Mouse (Mus musculus): ENCODE results near the gene Shb.

Shb gene

DNA sequence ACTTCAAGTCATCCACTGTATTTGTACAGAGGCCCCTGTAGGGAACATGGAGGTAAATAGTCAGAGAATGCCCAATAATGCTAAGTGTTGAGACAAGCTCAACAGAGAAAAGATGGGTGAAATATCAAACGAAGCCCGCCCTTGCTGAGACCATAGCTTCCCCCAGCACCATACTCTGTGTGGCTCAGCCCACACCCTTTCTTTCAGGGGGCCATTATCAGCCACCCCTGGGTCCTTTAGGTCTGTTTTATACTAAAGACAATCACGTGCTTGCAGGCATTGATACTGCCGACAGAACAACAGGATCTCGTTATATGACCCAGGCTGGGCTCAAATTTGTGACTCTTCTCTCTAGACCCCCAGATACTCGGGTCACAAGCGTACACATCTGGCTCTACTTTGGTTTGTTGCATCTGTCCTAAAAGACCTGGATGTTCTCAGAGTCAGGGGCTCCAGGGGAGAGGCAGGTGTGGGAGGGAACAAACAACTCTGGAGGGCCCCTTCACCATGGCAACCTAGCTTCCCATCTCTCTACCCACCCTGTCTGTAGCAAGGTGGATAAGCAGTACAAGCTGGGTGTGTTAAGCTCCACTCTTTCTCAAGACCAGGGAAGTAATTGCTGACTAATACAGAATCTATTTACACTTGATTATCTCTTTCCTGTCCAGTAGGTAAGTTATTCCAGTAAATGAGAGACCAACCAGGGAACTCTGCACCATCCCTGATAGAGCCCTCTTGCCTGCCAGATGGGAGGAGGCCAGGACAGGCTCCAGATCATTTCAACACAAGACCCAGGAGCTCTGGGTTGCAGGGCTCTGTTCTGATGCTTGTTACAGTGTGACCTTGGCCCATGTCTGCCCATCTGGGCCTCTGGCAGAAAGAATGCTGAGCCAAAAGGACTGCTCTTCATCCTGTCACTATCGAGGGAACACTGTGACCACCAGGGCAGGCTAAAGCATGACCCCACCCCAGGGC, 48.7 kb downstream of the Shb start:
- no peak for DNase-seq (ENCODE audit: extremely low spot score)

DNA sequence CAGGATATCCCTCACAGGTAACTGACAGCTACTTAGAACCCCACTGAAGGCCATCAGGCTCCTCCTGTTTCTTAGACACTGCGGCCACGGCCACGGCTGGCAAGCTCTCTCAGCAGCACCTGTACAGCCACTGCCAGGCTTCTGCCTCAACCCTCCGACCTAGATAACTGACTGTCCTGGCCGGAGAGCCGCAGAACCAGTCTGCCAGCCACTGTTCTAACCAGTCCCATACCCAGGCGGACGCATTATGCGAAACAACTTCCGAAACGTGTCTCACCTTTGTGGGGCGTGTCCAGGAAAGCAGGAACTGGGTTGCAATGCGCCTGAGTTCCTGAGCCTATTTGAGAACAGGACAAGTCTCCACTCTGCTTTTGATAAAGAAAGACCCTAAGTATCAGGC, 50.0 kb downstream of the Shb start:
- DNase-seq (ENCODE audit: extremely low spot score): no peak

DNA sequence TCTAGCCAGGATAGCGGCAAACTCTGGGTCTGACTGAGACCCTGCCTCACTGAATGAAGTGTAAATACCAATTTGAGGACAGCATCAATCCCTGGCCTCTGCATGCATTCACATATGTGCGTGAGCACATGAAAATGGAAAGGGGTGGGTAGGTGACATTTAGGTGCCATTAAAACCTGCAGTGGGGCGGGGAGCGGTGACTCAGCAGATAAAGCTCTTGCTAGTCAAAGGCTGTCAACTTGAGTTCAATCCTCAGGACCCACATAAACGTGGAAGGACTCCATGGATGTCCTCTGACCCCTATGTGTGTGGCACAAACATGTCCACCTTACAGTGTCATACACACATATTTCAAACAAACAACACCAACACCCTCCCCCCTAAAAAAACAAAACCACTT, 50.8 kb downstream of the Shb start:
- DNase-seq (ENCODE audit: extremely low spot score): no peak

- DNase-seq (ENCODE audit: extremely low spot score): no peak
Measured at GRCm38 (mm10) chr4:45480595-45480994, 51.7 kb downstream of the Shb start.

GRCm38 (mm10) chr4:45479433-45479832, 52.8 kb downstream of the Shb start:
- no peak for DNase-seq (ENCODE audit: extremely low spot score)

DNA sequence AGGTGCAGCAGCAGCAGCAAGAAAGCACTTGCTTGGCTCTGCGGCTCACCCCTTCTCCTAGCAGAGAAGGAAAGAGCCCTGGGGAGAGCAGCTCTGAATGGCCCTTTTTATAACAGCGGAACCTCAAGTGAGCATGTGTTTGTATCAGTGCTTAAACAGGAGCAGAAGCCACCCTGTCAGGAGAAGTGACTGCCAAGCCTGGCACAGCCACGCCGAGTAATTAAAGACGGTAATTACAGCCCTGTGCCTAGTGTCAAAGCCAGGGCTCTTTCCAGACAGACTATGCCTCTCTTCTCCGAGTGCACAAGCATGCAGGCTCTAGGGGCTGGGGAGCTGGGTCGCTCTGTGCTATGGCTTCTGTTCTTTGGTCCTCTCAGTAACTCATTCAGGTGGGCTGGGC, 54.1 kb downstream of the Shb start:
- DNase-seq (ENCODE audit: extremely low spot score): no peak

GRCm38 (mm10) chr4:45477047-45477446, 55.2 kb downstream of the Shb start:
- no peak for DNase-seq (ENCODE audit: extremely low spot score)

GRCm38 (mm10) chr4:45474832-45475231, 57.4 kb downstream of the Shb start:
- no peak for DNase-seq (ENCODE audit: extremely low spot score)

GRCm38 (mm10) chr4:45474131-45474530, 58.1 kb downstream of the Shb start:
- DNase-seq (ENCODE audit: extremely low spot score): no peak

DNA sequence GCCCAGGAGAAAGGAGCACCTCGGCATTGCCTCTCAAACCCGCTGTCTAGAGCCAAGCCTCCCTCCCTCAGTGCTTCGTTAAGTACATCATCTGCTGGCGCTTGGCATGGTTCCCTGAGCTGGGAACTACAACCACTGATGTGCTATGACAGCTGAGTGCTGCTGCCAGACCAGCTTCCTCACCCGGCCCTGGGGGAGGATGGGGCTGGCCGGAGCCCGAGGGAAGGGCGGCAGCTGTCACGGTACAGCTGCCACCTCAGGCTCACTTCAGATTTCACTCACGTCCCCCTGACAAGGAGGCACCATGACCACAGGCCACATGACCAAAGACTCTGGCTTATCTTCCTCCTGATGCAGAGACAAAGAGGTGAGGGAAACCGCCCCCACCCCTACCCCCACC, 59.1 kb downstream of the Shb start:
- DNase-seq (ENCODE audit: extremely low spot score): no peak

DNA sequence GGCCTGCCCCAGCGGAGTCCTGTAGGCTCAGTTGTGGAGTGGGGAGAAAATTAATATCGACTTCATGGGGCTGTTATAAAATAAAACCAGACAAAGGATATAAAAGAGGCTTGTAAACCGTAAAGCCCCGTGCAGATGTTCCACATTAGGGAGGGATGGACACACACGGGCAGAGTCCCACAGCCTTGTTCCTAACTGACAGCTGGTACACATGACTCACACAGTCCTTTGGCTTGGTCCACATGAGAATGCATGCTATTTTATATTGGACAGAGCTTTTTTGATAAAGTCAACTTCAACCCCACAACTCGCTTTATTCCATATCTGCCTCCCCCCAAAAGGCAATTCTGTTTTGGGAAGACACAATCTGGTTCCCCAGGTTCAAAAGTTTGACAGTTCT, 59.6 kb downstream of the Shb start:
- no peak for DNase-seq (ENCODE audit: extremely low spot score)

DNA sequence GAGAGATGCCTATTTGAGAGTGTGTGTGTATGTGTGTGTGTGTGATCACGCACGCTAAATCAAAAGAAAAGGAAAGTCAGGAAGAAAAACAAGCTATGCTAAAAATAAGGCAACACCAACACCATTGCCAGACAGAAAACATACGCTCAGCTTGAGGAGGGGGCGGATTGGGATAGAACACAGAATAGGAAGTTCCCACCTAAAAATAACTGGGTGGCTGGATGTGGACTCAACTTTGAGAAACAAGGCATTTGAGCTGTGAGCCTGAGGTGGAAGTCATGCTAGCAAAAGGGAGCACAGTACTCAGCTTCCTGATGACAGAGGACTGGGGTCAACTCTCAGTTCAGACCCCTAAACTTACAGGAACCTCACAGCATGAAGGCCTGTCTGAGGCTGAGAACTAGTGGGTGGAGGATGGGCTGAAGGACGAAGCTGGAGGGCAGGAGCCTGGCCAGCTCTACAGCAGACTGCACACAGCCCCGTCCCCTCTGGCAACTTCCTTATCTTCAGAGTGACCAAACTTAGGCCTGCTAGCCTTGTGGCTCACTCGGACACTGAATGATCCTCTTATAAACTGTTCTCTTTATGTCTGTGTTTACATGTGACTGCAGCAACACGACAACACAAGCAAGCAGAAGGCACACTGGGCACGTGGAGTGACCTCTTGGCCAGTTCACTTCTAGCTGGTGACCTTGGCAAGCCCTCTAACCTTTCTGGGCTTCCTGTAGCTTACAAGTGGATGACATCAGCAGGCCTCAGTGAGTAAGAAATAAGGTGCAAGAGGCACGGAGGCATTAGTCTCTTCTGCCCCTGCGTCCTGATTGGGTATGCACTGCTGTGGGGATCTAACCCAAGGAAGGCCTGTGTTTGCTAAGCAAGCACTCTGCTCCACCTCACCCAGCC, 60.4 kb downstream of the Shb start:
- no peak for DNase-seq (ENCODE audit: extremely low spot score)

- no peak for DNase-seq (ENCODE audit: extremely low spot score)
Measured at GRCm38 (mm10) chr4:45469057-45469456, 63.2 kb downstream of the Shb start.

DNA sequence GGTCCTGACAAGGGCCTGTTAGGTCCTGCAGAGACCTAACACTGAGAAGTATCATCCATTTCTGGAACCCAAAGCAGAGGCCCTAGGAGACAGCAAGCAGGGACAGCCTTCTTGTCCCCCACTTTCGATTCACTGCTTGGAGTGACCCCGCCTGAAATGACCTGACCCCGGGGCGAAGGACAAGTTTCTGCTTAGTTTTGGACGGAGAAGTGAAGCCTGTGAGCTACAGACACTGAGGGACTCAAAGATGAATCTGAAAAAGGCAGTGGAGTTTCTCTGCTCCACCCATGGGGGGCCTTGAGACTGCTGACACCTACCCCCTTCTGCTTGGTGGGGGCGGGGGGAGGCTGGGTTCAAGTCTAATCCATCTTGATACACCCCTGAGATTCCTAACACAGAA, 63.8 kb downstream of the Shb start:
- no peak for DNase-seq (ENCODE audit: extremely low spot score)

DNA sequence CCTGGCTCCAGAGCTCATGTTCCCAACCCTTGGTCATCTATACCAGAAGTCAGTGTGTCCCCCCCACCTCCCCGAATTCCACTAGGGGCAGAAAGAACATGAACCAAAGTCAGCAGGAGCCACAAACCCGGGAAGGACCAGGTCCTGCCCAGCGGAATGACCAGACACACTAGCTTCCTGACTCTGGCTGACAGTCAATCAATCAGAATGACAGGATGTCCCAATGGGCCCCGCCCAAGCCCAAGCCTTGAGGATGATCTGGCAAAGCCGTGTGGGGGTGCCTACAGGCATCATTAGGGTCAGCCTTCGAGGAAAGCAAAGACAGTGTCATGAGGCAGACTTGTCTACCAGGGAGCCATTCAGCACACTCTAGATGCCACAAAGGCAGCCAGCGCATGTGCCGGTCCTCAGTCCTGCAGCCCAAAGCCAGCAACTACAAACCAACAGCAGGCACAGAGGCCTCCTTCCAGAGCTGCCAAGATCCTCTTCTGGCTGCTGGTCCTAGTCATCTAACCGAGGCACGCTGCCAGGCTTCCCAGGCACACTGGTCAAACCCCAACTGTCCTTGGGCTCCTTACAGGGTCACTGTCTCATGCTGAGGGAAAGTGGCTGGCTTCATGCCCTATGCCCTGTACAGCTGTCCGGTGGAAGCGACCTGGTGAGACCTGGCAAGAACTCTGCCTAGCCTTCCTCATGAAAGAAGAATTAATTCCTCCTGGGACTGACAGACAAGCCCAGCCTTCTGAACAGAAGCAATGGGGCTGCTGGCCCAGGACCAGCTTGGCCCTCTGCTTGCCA, 65.0 kb downstream of the Shb start:
- DNase-seq (ENCODE audit: extremely low spot score): no peak

DNA sequence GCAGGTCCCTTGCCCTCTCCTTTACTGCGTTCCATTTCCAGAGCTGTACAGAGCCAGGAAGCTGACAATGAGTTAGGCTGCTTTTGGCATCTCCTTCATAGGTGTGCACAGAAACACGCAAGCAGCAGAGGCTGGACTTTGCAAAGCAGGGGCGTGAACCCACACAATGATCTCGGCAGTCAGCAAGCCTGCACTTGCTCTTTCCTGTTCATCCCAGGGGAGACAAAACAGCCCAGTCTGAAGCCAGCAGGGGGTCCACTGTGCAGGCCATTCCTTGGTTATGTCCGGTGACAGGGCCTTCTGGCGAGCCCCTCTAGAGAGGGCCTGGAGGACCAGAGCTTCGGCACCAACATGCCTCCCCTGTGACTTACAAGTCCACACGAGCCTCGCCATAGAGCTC, 67.3 kb downstream of the Shb start:
- no peak for DNase-seq (ENCODE audit: extremely low spot score)

DNA sequence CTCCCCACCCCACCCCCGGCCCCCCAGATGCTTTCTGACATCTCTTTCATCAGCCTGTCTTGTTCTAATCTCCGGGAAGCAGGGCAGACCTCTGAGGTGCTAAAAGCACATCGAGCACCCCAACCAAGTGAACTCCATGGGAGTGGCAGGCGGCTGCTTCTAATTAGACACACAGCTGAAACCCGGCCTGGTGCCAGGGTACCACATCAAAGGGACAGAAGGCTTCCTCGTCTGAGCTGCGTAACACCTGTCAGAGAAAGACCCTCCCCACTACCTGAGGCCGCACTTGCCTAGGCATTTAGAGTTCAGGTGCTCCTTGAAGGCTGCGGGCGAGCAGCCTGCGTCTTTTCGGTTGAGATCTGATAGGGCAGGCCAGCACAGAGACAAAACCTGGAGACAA, 67.7 kb downstream of the Shb start:
- no peak for DNase-seq (ENCODE audit: extremely low spot score)

- DNase-seq (ENCODE audit: extremely low spot score): no peak
Measured at GRCm38 (mm10) chr4:45464123-45464522, 68.1 kb downstream of the Shb start.

GRCm38 (mm10) chr4:45462628-45463027, 69.6 kb downstream of the Shb start:
- DNase-seq (ENCODE audit: extremely low spot score): no peak

DNA sequence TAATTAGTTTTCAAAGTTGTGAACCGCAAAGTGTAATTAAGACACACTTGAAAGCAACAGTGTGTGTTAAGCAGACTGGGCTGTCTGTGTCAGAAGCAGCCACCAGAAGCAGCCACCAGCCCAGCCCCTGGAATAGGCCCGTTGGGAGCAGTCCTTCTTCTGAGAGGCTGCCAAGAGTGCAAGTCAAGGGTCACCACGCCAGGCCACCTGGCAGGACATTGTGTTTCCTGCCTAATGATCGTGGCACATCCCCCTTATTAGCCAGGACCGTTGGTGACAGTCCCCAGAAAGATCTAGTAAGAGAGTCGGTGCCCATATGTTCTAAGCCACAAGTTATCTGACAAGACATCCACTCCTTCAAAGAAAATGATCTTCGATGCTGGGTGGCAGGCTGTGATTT, 70.6 kb downstream of the Shb start:
- DNase-seq (ENCODE audit: extremely low spot score): peak; percentile 37

DNA sequence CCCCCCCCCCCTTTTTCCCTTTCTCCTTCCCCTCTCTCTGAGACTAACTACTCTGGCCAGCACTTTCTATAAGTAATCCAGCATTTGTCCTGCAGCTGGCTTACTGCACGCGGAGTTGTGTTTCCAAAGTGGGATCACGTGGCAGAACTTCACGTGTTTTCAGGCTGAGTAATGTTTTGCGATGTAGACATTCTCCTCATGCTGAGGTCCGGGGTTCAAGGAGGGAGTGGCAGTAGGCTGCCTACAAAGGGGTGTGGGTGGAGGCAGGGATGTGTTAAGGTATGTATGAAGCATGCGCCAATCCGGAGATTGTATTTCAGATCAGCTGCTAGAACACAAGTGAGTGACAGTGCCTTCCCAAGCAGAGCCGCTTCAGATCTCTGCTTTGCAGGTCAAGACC, 72.9 kb downstream of the Shb start:
- no peak for DNase-seq (ENCODE audit: extremely low spot score)

DNA sequence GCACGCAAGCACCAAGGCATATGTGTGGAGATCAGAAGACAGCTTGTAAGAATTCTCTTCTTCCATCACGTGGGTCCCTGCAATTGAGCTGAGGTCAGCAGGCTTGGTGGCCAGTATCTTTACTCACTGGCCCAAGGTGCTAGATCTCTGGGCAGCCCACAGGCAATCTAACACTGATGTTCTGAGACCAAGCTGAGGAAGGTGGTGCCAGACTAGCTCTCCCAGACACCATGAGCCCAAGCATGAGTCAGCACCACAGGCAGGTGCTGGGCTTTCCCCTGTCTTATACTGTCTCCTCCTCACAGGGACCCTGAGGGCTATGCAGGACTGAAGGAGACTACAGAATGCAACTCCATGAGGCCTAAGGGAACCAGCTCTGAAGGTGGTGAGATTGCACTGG, 74.7 kb downstream of the Shb start:
- DNase-seq (ENCODE audit: extremely low spot score): no peak

Measured in embryo, embryonic 9.5 days (tissue).